Comparison of ENCODE assay signal across 7 mouse cellular contexts in genomic region chr13:41078690-41079420, GRCm38 (mm10). TPM values are rescaled to one million over a fixed set of nuclear protein-coding genes. Genes with fewer than 3 reads are reported as not detected.
A peak's percentile ranks its signal among the peaks of the same experiment; 100 is the strongest.
DNase-seq lines count a peak whose midpoint lies in the region; ATAC-seq and TF ChIP-seq lines count a peak whose summit lies in the region.

No protein-coding gene starts in this region.

- H3K4me1 ChIP-seq in lung, embryonic 14.5 days (ENCODE audit: insufficient read depth), result no peaks in the 10 kb centered on the region; the same call in none of the 2 replicates
- H3K4me1 ChIP-seq in forebrain, embryonic 14.5 days (ENCODE audit: control insufficient read depth, insufficient read depth, low read length), result 0 out of 2 replicates have a peak, but pooled peaks cover 4% of the 10 kb centered on the region
- peaks cover 7% of the 10 kb centered on the region for H3K4me1 ChIP-seq in liver, embryonic 11.5 days (replicated peaks; ENCODE audit: control insufficient read depth, insufficient read depth, low read length)
- H3K4me1 ChIP-seq in small intestine, adult 2 months (ENCODE audit: control insufficient read depth, insufficient read depth, insufficient read length, low read length), result peaks cover 3% of the 10 kb centered on the region; the same call in 1 of the 2 replicates

- TF ChIP-seq CTCF in lung, embryonic 14.5 days (IDR thresholded peaks at IDR 0.05; ENCODE audit: low read depth), result no peak
- TF ChIP-seq CTCF in small intestine, adult 2 months (IDR thresholded peaks at IDR 0.05; ENCODE audit: extremely low read depth, insufficient read length, insufficient replicate concordance, low read depth, low read length), result no peak

- H3K36me3 ChIP-seq in lung, embryonic 14.5 days (ENCODE audit: insufficient read depth), result no peaks in the 10 kb centered on the region
- H3K36me3 ChIP-seq in forebrain, embryonic 14.5 days (ENCODE audit: control insufficient read depth, insufficient read depth, low read length), result no peaks in the 10 kb centered on the region
- no peaks in the 10 kb centered on the region for H3K36me3 ChIP-seq in liver, embryonic 11.5 days (ENCODE audit: control insufficient read depth, insufficient read depth, low read length)
- H3K36me3 ChIP-seq in small intestine, adult 2 months (ENCODE audit: control insufficient read depth, insufficient read depth, low read length), result no peaks in the 10 kb centered on the region

- DNase-seq in lung, embryonic 14.5 days, result no peak
- no peak for DNase-seq in lung, postnatal 36 days
- DNase-seq in forebrain, embryonic 14.5 days (ENCODE audit: low spot score), result peak; percentile 12
- DNase-seq in liver, embryonic 11.5 days (ENCODE audit: low spot score), result no peak
- DNase-seq in c-Kit-positive CD71-positive TER-119-positive erythroid progenitor cells, embryonic 14.5 days (ENCODE audit: low spot score), result no peak
- no peak for DNase-seq in cerebellum, postnatal 25 days

- H3K9me3 ChIP-seq in lung, embryonic 14.5 days (ENCODE audit: low read depth, low read length), result no peaks in the 10 kb centered on the region
- H3K9me3 ChIP-seq in forebrain, embryonic 14.5 days (replicated peaks; ENCODE audit: control insufficient read depth, low read length), result no peaks in the 10 kb centered on the region
- H3K9me3 ChIP-seq in liver, embryonic 11.5 days (ENCODE audit: control insufficient read depth, low read length), result no peaks in the 10 kb centered on the region

- peak overlapping the region; percentile 41 for H3K4me3 ChIP-seq in lung, embryonic 14.5 days (ENCODE audit: low read depth, low read length)
- H3K4me3 ChIP-seq in forebrain, embryonic 14.5 days (ENCODE audit: low read depth, low read length), result peak overlapping the region; percentile 35
- H3K4me3 ChIP-seq in liver, embryonic 11.5 days (ENCODE audit: low read depth, low read length), result peak overlapping the region; percentile 55
- H3K4me3 ChIP-seq in small intestine, adult 2 months (ENCODE audit: low read depth, low read length), result peak overlapping the region; percentile 41

- peak; percentile 60; the same call in 1 of the 2 replicates for ATAC-seq in lung, embryonic 14.5 days (ENCODE audit: insufficient read depth)
- peak; percentile 56; the same call in 1 of the 2 replicates for ATAC-seq in forebrain, embryonic 14.5 days
- ATAC-seq in liver, embryonic 11.5 days (replicated peaks; ENCODE audit: low FRiP score), result peak; percentile 42; the same call in 1 of the 2 replicates

- peaks cover 11% of the 10 kb centered on the region; the same call in 1 of the 2 replicates for H3K27me3 ChIP-seq in lung, embryonic 14.5 days (ENCODE audit: insufficient read depth, low read length)
- peaks cover 6% of the 10 kb centered on the region; the same call in 1 of the 2 replicates for H3K27me3 ChIP-seq in forebrain, embryonic 14.5 days (replicated peaks; ENCODE audit: control insufficient read depth, insufficient read depth, low read length)
- peaks cover 22% of the 10 kb centered on the region for H3K27me3 ChIP-seq in liver, embryonic 11.5 days (replicated peaks; ENCODE audit: control insufficient read depth, insufficient read depth, low read length)
- peaks cover 11% of the 10 kb centered on the region; the same call in 1 of the 2 replicates for H3K27me3 ChIP-seq in small intestine, adult 2 months (ENCODE audit: control insufficient read depth, insufficient read depth, low read length)

- 8% methylated on average over 24 of the region's 24 CpGs for WGBS in lung, embryonic 14.5 days
- 7% methylated on average over 22 of the region's 24 CpGs for WGBS in forebrain, embryonic 14.5 days
- 11% methylated on average over 24 of the region's 24 CpGs for whole genome bisulfite sequencing in liver, embryonic 11.5 days
- WGBS in small intestine, adult 2 months, result 19% methylated on average over 24 of the region's 24 CpGs

- H3K4me2 ChIP-seq in lung, embryonic 14.5 days, result peak overlapping the region; percentile 79
- peak overlapping the region; percentile 73 for H3K4me2 ChIP-seq in forebrain, embryonic 14.5 days (ENCODE audit: low read length)
- H3K4me2 ChIP-seq in liver, embryonic 11.5 days, result peak overlapping the region; percentile 94

- TF ChIP-seq POLR2A in small intestine, adult 2 months (IDR thresholded peaks at IDR 0.05; ENCODE audit: low read depth, low read length), result no peak

- H3K9ac ChIP-seq in lung, embryonic 14.5 days, result peak overlapping the region; percentile 42
- peak overlapping the region; percentile 46 for H3K9ac ChIP-seq in forebrain, embryonic 14.5 days (ENCODE audit: low read length)
- H3K9ac ChIP-seq in liver, embryonic 11.5 days (ENCODE audit: low read depth, low read length), result peak overlapping the region; percentile 53

- no peak overlapping the region for H3K27ac ChIP-seq in lung, embryonic 14.5 days (ENCODE audit: low read depth)
- no peak overlapping the region for H3K27ac ChIP-seq in forebrain, embryonic 14.5 days (ENCODE audit: low read depth, low read length)
- no peak overlapping the region for H3K27ac ChIP-seq in liver, embryonic 11.5 days (ENCODE audit: low read depth, low read length)
- no peak overlapping the region for H3K27ac ChIP-seq in small intestine, adult 2 months (ENCODE audit: insufficient read depth, low read depth, low read length)

RNA-seq across cellular contexts. Expression of gene Mak, which starts 0.7 kb away (rescaled TPM):
- 0.93 and 1.2 TPM in 2 replicates for polyA plus RNA-seq in lung, embryonic 14.5 days (2014; fragmentation: Nextera tagmentation; extraction: Ambion mirVana)
- 1.2 and 1.8 TPM in 2 replicates for polyA plus RNA-seq in forebrain, embryonic 14.5 days (2014; fragmentation: Nextera tagmentation; extraction: Ambion mirVana)
- polyA plus RNA-seq in liver, embryonic 11.5 days (2014; fragmentation: Nextera tagmentation; extraction: Ambion mirVana), result 0.34 and 0.56 TPM in 2 replicates
- 0.01 TPM in 1 of 2 replicates, not detected in the other for polyA plus RNA-seq in small intestine, adult 2 months (2012; rRNA removed)

RNA-seq across cellular contexts. Expression of gene Gcm2, which starts 32.0 kb away (rescaled TPM):
- polyA plus RNA-seq in lung, embryonic 14.5 days (2014; fragmentation: Nextera tagmentation; extraction: Ambion mirVana), result not detected in 2 replicates
- polyA plus RNA-seq in forebrain, embryonic 14.5 days (2014; fragmentation: Nextera tagmentation; extraction: Ambion mirVana), result not detected in 2 replicates
- not detected in 2 replicates for polyA plus RNA-seq in liver, embryonic 11.5 days (2014; fragmentation: Nextera tagmentation; extraction: Ambion mirVana)
- not detected in 2 replicates for polyA plus RNA-seq in small intestine, adult 2 months (2012; rRNA removed)

RNA-seq across cellular contexts. Expression of gene Sycp2l, which starts 35.3 kb away (rescaled TPM):
- polyA plus RNA-seq in lung, embryonic 14.5 days (2014; fragmentation: Nextera tagmentation; extraction: Ambion mirVana), result 0.11 TPM in 1 of 2 replicates, not detected in the other
- 0.08 TPM in 1 of 2 replicates, not detected in the other for polyA plus RNA-seq in forebrain, embryonic 14.5 days (2014; fragmentation: Nextera tagmentation; extraction: Ambion mirVana)
- not detected in 2 replicates for polyA plus RNA-seq in liver, embryonic 11.5 days (2014; fragmentation: Nextera tagmentation; extraction: Ambion mirVana)
- polyA plus RNA-seq in small intestine, adult 2 months (2012; rRNA removed), result 0.04 TPM in 1 of 2 replicates, not detected in the other
